Mouse (Mus musculus) adrenal gland, adult (tissue): ENCODE measurements around the gene Atp2c2.

Source experiments
- DNase-seq, 2 experiments: peaks; one replicate each; pipeline ENCODE4 v3.0.0; 2022 to 2023; ENCODE audit warnings: low spot score in 1 of 2; ENCODE audit not compliant: inconsistent age in 2 of 2

Gene Atp2c2

DNA sequence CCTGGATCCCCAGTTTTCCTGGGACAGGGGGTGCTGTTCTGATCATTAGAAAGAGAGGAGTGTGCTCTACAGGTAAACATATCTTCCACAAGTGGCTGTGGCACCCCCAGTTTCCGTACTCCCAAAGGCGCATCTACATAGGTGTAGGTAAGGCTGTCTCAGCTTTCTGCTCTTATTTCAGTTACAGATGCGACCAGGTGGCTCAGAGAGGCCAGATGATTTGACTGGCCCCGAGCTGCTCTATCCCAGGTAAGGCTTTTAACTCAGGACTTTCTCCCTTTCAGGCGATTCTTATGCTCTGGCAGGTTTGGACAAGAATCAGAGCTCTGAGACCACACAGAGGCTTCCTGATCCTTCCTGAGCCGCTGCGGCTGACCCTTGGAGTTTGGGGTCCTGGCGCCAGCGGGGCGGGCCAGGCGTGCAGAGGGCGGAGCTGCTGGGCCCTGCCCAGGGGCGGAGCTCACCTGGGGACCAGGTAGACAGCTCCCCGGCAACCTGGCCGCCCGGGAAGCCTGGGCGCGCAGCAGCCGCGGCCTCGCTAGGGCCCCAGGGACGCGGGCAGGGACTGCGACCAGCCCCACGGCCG, at the start of gene Atp2c2:
Gene Atp2c2 (plus strand): TSS at position 461 of the 586 bp plus-strand sequence.
- no peak for DNase-seq

DNA sequence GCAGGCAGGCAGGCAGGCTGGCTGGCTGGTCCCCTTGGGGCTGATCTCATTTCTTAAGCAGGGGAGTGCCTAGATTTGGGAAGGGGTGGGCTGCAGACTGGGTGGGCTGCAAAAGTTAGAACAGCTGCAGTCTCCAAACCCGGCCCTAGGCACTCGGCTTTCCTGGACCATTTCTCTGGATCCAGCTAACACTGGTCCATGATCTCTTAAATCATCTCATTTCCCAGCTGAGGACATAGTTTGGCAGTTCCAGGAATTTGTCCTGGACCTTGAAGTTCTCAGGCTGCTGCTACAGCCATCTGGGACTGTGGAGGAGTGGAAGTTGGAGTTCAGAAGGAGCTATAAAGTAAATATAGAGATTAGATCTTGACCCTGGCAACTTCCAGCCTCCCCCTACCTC, 48.5 kb upstream of the Atp2c2 start:
- peak; percentile 38 to 84 for DNase-seq

DNA sequence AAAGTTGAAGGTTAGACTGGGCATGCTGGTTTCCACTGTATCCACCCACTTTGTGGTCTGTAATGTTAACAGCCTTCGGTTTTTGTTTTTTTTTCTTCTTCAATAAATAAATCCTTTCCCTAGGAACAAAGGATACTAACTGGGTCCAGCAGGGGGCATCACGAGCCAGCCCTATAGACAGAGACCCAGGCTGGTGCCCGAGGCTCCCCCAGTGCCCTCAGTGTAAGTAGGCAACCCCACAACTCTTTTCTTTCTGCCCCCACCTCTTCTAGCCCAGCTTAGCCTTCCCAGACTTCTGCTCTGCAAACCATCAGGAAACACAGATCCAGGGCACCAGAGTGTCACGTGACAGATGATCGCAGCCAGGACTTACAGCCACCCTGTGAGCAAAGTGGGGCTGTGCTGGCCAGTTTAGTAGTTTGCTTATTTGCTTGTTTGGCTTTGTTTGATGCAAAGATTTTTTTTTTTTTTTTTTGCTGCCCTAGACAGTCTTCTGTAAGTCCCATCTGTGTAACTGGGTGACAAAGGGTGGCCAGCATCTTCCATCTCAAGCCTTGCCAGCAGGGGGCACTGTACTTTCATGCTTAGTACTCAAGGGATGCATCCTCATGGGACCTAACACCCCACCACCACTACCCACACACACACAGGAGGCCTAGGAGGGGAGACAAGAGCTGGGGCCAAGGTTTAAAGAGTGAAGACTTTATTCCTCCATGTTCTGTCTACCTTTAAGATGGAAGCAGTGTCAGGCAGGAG, 42.9 kb upstream of the Atp2c2 start:
- DNase-seq, result peak in 1 of 2 experiments; percentile 80

DNA sequence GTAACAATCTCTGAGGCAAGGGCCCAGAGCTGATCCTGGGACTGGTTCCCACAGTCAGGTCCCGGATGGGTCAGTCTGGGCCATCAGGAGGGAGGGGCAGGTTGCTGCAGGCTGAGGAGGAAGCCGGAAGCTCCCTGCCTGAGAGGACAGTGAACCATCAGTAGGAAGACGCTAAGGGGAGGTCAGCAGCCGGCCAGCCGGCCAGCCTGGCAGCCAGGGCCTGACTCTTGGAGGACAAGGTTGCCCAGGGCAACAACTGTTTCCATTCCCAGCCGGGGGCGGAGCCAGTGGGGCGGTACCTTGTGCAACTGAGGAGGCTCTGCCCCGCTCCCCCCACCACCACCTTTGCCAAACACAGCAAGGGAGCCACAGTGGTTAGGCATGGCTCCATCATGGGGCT, 38.7 kb upstream of the Atp2c2 start:
- peak; percentile 76 to 88 for DNase-seq

DNA sequence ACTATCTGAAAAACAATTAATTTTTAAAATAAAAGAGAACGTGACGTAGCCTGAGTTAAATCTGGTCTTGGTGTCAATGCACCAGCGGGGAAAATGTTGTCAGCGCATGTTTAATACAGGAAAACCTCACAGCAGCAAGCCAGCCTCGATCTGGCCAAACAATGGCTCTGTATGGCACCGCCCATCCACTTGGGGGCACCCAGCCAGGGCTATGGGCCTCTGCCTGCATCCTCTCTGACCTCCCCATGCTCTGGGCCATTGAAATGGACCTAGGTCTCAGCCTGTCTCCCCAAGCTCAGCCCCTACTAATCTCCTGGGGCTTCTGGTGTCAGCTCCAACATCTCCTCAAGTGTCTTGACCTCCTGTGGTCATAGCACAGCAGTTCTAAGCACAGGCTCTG, 37.9 kb upstream of the Atp2c2 start:
- DNase-seq, result no peak

DNA sequence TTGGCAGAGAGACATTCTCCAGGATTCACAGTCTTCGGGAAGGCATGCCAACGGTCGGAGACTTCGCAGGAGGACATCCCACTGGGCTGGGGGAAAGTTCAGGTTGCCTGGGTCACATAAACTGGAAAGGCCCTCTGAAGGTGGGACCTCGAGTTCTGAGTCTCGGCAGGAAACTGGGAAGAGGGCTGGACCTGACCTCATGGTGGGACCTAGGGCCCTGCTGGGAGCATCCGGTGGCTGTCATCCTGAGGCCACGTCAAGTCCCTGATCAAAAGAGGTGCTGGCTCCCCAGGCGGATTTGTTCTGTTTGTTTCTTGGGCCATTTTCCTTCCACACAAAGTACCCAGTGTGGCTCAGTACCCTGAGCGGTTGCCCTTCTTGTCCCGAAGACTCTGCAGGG, 36.4 kb upstream of the Atp2c2 start:
- DNase-seq, result no peak

DNA sequence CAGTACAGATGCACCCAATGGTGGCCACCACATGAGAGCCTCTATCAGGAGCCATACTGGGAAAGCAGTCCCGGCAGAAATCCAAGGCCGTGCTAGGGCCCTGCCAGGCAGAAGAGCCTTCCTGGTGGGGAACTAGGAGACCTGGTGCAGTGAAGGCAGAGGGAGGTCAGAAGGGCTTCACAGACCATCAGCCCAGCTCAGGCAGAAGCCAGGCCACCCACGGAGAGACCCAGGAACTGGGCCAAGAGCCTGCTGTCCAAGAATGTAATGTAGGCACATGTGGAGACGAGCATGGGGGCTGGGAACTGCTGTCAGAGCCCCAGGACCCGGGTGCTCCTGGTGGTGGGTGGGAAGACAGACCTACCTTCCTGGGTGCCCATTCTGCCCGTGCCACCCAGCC, 34.5 kb upstream of the Atp2c2 start:
- peak in 1 of 2 experiments; percentile 47 for DNase-seq

DNA sequence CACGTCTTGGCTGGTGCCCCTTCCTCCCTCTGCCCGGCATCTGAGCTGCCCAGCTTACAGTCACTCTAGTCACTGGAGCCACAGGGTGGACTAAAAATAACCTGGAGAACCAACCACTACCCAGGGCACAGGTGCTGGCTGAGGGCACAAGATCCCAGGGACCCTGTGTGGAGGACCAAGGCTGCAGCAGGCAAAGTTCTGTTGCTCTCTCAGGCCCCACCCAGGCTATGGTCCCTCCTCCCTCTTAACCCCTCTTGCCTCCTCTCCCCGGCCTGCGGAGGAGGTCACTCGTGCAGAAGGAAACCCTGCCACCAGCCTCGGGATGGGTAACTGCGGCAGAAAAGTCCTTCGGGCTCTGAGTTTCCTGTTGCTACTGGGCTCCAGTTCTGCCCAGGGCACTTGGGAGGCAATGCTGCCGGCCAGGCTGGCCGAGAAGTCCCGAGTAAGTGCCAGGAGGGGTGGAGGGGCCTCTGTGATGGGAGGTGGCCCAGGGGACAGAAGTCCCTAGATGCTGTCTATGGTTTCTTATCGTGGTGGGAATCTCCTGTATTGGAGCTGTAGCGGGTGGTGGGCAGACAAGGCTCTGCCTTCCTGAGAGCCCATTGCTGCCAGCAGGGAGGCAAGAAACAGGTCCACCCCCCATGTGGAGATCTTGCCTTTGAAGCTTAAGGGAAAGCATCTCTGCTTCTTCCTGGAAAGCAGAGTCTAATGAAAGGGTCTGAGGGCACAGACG, 33.4 kb upstream of the Atp2c2 start, which contains the start of gene Wfdc1:
Gene Wfdc1 (plus strand): TSS at position 147 of the 733 bp plus-strand sequence.
- DNase-seq, result peak in 1 of 2 experiments; percentile 58

DNA sequence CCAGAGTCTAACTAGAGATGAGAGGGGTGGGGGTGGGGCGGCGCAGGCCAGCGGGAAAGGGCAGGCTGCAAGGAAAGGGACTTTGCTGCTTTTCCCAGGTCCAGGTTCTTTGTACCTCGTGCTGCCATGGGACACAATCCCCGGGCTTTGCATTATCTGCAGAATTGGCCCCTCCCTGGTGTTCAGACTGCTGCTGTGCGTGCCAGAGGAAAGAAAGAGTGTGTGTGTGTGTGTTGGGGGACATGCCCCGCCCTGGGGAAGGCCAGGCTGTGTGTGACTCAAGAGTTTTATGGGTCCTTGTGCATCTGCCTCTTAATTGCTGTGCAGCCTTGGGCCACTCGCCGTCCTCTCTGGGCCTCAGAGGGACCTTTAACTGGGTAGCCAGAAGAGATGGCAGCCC, 31.4 kb upstream of the Atp2c2 start:
- DNase-seq, result peak in 1 of 2 experiments; percentile 50

DNA sequence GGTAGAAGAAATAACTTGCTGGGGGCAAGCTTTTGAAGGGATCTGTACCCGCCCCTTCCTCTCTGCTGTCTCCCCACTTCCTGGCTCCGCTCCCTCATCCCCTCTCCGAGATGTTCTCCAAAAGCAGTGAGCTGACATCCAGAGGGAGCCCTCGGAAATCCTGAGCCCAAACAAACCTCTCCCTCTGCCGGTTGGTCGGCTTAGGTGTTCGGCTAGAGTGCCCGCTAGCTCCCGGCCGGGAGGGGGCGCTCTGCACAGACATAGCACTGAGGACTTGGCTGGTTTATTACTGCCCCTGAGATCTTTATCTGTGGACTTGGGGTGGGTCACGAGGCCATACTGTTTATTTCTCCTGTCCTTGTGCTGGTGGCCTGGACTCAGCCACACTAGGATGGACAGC, 30.5 kb upstream of the Atp2c2 start:
- peak in 1 of 2 experiments; percentile 50 for DNase-seq

DNA sequence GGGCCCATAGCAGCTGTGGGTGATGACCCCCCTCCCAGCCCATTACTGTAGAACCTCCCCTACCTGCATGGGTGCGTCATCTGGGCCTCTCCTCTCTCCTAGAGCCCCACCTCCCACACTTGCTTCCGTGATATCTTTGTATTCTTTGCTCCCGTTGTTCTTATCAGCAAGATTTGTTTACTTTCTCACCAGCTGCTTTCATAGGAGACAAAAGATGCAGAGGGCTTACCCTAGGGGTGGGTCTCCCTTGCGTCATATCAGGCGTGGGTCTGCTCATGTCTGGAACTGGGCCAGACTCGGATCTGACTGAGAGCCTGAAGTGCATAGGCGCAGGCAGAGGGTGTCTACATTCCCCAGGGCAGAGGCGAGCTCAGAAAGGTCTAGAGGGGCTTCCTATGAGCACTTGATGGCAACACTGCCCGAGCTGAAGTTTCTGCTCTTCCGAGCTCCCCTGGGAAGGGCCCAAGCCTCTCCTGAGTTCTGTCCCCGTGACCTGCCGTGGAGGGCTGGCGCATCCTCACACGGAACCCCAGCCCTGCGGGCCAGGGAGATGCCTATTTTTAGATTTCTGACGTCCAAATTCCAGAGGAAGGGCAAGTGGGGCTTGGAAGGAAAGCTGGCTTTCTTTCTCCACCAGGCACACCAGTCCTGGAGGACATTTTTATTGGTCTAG, 29.3 kb upstream of the Atp2c2 start:
- peak; percentile 64 to 78 for DNase-seq

DNA sequence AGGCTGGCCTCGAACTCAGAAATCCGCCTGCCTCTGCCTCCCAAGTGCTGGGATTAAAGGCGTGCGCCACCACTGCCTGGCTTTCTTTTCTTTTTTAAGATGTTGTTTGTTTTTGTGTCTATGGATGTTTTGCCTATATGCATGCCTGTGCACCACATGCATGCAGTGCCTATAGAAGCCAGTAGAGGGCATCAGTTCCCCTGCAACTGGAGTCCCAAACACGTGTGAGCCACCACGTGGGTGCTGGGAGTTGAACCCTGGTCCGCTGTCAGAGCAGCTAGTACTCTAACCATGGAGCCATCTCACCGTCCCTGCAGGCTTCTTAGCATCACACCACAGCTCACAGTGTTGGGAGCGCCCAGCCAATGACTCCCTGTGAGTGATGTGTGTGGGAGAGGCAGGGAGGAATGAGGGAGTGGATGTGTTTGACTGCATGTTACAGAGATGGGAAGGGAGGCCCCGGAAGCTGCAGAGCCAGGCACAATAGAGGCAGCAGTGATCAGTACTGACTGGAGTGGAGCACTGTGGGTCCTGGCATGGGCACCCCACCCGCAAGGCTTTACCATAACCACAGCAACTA, 25.7 kb upstream of the Atp2c2 start:
- no peak for DNase-seq

DNA sequence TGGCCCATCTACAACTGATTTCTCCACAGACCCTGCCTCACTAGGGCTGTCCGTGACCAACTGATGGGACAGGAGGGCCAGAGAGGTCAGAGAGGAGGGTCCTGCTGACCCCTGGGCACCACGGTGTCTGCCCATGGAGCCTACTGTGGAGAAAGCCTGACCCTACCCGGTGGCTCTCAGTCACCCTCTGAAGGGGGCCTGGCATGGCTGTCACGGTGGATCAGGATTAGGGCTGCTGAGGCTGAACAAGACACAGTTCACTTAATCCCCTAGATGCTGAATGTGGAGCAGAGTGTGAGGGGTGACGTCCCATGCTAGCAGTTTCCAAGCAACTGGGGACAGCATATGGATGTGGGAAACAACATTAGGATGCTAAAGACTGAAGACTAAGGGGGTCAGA, 24.4 kb upstream of the Atp2c2 start:
- DNase-seq, result no peak

DNA sequence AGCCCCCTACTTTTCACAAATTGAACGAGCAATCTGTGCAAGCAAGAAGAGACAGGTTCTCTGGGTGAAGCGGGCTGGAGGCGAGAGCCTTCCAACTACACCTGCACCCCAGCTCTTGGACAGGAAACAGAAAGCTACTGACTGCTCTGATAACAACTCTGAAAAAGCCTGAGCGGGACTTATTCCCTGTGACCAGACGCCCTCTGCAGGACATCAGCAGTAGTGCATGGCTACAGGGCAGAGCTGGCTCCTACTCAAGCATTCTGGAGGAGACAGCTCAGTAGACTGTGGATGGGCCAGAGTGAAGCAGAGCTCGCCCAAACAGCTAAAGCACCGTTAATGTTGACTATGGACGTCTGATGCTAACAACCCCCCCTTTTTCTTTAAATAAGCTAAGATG, 23.4 kb upstream of the Atp2c2 start:
- peak; percentile 93 to 98 for DNase-seq

DNA sequence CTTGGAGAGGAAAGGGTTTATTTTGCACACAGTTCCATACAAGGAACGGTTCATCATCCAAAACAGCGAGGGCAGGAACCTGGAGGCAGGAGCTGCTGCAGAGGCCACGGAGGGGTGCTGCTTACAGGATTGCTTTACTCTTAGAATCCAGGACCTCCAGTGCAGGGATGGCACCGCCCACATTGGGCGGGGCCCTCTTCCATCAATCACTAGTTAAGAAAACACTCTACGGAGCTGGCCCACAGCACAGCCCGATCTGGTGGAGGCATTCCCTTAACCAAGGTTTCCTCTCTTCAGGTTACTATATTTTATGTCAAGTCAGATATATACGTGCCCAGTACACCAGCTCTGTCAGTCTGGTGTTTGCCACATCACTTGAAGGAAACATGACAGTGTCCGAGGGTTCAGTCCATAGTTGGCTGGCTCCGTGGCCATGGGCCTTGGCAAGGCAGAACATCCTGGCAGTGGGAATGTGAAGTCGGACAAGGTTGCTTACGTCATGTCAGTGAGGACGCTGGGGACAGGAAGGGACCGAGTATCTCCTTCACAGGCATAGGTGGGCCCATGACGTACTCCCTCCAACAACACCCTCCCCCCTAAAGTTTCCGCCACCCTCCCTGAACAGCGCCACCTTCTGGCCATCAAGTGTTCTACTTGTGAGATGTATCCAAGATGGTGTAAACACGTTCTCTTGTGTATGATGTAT, 21.5 kb upstream of the Atp2c2 start:
- DNase-seq, result peak; percentile 82 to 92

DNA sequence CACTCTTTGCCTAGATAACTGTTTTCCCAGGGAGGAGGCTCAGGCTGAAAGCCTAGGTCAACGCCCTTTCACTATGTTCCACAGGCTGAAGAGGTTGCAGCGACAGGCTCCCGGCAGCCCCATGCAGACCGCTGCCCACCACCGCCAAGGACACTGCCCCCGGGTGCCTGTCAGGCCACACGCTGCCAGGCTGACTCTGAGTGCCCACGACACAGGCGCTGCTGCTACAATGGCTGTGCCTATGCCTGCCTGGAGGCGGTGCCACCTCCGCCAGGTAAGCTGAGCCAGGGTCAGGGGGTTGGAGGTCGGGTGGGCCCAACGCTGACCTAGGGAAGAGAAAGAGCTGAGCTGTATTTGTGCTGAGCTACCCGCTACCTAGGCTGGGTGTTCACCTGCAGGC, 20.6 kb upstream of the Atp2c2 start:
- peak; percentile 46 to 62 for DNase-seq

DNA sequence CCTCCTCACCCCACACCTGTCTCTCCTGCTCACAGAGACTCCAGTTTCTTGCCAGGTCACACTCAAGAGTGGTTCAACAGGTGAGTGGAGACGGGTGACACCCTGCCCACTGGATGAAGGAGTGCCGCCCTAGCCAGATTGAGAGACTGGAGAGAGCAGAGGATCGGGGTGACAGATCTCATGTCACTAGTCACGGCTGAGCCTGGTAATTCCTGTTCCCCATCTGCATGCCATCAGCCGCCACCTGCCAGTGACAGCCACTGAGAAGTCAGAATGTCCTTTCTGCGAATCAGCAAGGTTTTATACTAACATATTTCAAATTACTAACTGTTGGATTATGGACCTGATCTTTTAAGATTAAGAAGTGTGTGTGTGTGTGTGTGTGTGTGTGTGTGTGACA, 9.2 kb upstream of the Atp2c2 start:
- no peak for DNase-seq

DNA sequence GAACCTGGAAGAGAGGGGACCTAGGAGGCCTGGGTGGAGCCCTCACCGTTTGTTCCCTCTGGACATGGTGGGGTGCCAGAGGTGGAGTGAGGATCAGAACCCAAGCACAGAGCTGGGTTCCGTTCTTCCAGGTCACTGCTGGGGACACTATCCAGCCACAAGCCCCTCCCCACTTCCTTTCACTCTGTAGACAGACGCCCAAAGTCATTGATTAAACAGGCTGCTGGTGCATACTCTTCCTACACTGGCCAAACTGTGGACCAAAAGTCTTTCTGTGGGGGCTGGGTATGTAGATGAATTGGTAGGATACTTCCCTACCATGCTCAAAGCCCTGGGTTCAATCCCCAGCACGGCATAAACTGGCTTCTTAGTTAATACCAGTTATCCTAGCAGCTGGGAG, 7.8 kb upstream of the Atp2c2 start:
- no peak for DNase-seq

DNA sequence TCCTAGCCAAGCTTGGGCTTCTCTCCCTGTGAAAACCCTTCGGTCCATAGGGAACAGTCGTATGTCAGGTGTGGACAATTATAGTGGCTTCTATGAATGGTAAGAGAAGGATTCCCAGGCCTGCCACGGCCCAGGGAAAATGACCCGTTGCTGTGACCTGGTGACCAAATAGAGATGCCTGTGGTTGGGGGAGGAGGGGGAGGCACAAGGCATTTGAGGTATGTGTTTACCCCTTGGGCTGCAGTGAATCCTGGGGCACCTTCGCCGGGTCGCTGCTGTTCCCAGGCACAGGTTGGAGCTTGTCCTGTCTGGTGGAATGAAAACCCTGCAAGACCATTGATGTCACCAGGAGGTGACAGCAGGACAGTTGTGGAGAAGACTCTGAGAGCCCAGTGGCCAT, 5.1 kb upstream of the Atp2c2 start:
- no peak for DNase-seq

DNA sequence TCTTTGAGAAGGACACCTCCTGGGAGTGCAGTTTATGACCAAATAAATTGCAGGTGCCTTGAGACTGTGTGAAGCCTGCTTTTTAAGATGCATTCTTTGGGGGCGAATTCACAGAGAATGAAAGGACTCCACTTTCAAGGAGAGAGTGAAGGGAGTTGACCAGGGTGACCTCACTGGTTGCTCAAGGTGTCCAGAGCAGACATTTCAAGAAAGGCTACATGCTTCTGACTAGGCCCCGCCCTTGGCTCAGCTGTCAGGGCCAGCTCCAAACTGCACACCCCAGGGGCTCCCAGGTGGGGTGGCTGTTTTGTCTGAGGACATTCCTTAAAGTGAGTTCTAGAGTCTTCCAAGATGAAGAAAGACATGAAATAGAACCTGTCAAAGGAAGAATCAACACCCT, 2.6 kb upstream of the Atp2c2 start:
- no peak for DNase-seq
